Mouse (Mus musculus): ENCODE results near the gene Myh9. TPM values are rescaled to one million over a fixed set of nuclear protein-coding genes. Genes with fewer than 3 reads are reported as not detected.

The Myh9 gene
- total and polyA plus RNA-seq, 3 experiments = 30.4 to 111 (median 88.3) TPM

DNA sequence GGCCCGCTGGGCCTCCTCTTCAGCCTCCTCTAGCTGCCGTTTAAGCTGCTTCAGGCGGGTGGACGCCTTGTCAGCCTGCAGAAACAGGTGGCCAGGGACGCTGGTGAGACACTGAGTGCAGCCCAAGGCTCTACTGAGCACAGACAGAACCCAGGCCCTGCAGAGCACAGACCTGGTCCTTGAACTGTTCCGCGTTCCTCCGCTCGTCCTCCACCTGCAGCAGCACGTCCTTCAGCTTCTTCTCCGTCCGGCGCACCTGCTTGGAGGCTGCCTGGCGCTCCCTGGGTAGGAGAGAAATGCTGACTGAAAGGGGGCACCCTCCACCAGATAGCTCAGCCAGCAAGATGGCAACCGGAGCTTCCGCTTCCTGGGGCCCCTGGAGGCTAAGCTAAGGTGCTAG is 78.9 kb downstream of the Myh9 start:
- DNase-seq = no peak
- no peak for TF ChIP-seq POLR2A (IDR thresholded peaks at IDR 0.05; ENCODE audit: insufficient read depth, low read depth, low read length)
- TF ChIP-seq CTCF (IDR thresholded peaks at IDR 0.05) = no peak
- TF ChIP-seq EP300 (IDR thresholded peaks at IDR 0.05; ENCODE audit: insufficient read depth, low read depth, low read length) = no peak
- Histone ChIP-seq H3K4me1 (ENCODE audit: control insufficient read depth, insufficient read depth, low read length) (peaks cover 9% of the 10 kb centered on the region), H3K79me2 (replicated peaks; ENCODE audit: control insufficient read depth, insufficient read depth, low read length) (no peaks in the 10 kb centered on the region), H3K4me3 (no peak overlapping the region), H3K27ac (no peak overlapping the region), H3K9ac (ENCODE audit: low read depth, low read length) (no peak overlapping the region), H3K36me3 (ENCODE audit: control insufficient read depth, insufficient read depth, low read length) (peaks cover 3% of the 10 kb centered on the region), H3K27me3 (ENCODE audit: control insufficient read depth, insufficient read depth, low read length) (no peaks in the 10 kb centered on the region)
- 93% methylated on average over 16 of the region's 16 CpGs for WGBS
- intact Hi-C loops (cut with DNase I) = loop anchor here (5.0 kb wide), 1 partner anchor 154 kb away; no protein-coding TSS in a partner anchor

DNA sequence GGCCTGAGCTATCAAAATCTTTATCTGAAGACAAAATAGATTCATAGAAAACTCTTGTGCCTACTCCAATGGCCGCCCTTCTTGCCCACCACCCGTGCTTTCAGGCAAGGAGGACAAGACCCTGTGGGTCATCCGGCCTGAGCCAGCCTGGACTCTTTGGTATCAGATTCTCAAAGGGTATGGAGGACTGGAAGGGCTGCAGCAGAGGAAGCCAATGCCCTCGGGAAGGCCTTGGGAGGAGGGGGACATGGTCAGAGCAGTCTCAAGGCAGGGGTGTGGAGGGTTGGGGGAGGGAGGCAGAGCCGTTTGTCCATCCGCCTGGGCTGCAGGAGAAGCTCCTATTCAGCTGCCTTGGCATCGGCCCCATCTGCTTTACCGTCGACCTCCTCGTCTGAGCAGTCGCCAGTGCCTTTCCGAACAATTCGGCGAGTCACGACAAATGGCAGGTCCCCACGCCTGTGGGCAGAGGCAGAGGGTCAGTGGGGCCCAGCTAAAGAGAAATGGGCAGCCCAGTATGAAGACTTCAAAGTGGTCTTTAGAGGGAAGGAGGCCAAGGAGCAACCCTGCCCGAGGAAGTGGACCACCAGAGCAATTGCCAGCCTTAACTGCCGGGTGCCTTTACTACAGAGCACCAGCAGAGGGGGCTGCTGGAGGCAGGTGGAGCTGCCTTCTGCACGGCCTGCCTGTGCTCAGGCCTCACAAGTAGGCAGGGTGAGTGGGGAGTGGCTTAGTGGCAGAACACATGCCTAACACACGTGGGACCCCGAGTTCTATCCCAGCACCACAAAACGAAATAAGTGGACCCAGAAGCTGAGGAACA is 80.2 kb downstream of the Myh9 start:
- Histone ChIP-seq H3K4me1 (ENCODE audit: control insufficient read depth, insufficient read depth, low read length) (peaks cover 9% of the 10 kb centered on the region), H3K9ac (ENCODE audit: low read depth, low read length) (no peak overlapping the region), H3K27ac (no peak overlapping the region), H3K79me2 (replicated peaks; ENCODE audit: control insufficient read depth, insufficient read depth, low read length) (no peaks in the 10 kb centered on the region), H3K27me3 (ENCODE audit: control insufficient read depth, insufficient read depth, low read length) (no peaks in the 10 kb centered on the region), H3K36me3 (ENCODE audit: control insufficient read depth, insufficient read depth, low read length) (peaks cover 3% of the 10 kb centered on the region), H3K4me3 (no peak overlapping the region)
- 76% methylated on average over 22 of the region's 22 CpGs for WGBS
- DNase-seq = peak in 1 of 2 experiments; percentile 43
- intact Hi-C loops (cut with DNase I) = loop anchor here (5.0 kb wide), 1 partner anchor 156 kb away; no protein-coding TSS in a partner anchor
- TF ChIP-seq CTCF (IDR thresholded peaks at IDR 0.05) (peak; percentile 72), EP300 (IDR thresholded peaks at IDR 0.05; ENCODE audit: insufficient read depth, low read depth, low read length) (0 out of 2 replicates have a peak, but pooled peaks have one; percentile 16), POLR2A (IDR thresholded peaks at IDR 0.05; ENCODE audit: insufficient read depth, low read depth, low read length) (no peak)

DNA sequence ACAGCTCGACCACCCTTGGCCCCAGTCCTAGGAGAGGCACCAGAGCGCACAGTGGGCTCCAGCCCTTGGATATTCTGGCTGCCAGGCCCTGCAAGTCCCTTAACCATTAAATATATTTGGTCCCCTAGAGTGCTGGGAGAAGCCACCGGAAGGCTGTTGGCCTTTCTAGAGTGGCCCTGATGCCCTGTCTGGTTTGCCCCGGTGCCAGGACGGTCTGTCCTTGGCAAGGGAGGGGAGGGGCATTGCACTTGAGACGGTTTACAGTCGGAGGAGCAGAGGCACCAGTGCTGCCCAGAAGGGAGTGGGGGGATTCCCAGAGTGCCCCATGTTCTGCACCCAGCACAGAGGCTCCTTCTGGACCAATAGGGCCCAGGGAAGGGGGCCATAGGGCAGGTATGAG is 80.9 kb downstream of the Myh9 start:
- Histone ChIP-seq H3K27ac (no peak overlapping the region), H3K79me2 (replicated peaks; ENCODE audit: control insufficient read depth, insufficient read depth, low read length) (no peaks in the 10 kb centered on the region), H3K9ac (ENCODE audit: low read depth, low read length) (no peak overlapping the region), H3K4me1 (ENCODE audit: control insufficient read depth, insufficient read depth, low read length) (peaks cover 9% of the 10 kb centered on the region), H3K27me3 (ENCODE audit: control insufficient read depth, insufficient read depth, low read length) (no peaks in the 10 kb centered on the region), H3K4me3 (no peak overlapping the region), H3K36me3 (ENCODE audit: control insufficient read depth, insufficient read depth, low read length) (peaks cover 3% of the 10 kb centered on the region)
- DNase-seq = no peak
- intact Hi-C loops (cut with DNase I) = loop anchor here (5.0 kb wide), 1 partner anchor 156 kb away; no protein-coding TSS in a partner anchor
- WGBS = 87% methylated on average over 7 of the region's 7 CpGs
- TF ChIP-seq POLR2A (IDR thresholded peaks at IDR 0.05; ENCODE audit: insufficient read depth, low read depth, low read length) = no peak
- no peak for TF ChIP-seq CTCF (IDR thresholded peaks at IDR 0.05)
- no peak for TF ChIP-seq EP300 (IDR thresholded peaks at IDR 0.05; ENCODE audit: insufficient read depth, low read depth, low read length)

DNA sequence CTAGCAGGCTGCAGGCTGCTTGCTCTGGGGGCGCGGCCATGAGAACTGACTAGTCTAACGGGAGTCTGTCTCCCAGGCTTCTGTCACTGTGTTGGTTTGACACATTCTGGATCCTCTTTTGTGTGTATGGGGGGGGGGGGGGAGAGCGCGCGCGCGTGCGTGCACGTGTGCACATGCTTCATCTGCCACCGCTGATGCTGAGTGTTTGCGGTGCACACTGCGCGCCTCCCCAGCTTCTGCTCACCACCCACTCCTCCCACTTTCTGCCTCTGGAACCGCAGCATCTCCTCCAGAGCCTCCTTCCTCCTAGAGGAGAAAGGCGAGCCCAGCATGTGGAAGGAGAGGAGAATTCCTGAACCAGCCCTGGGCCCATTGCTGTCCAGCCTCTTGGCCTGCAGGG is 81.9 kb downstream of the Myh9 start:
- H3K36me3 ChIP-seq (ENCODE audit: control insufficient read depth, insufficient read depth, low read length) = no peaks in the 10 kb centered on the region
- H3K79me2 ChIP-seq (replicated peaks; ENCODE audit: control insufficient read depth, insufficient read depth, low read length) = no peaks in the 10 kb centered on the region
- H3K27me3 ChIP-seq (ENCODE audit: control insufficient read depth, insufficient read depth, low read length) = no peaks in the 10 kb centered on the region
- H3K27ac ChIP-seq = no peak overlapping the region
- no peak for DNase-seq
- H3K9ac ChIP-seq (ENCODE audit: low read depth, low read length) = no peak overlapping the region
- peaks cover 5% of the 10 kb centered on the region for H3K4me1 ChIP-seq (ENCODE audit: control insufficient read depth, insufficient read depth, low read length)
- TF ChIP-seq CTCF (IDR thresholded peaks at IDR 0.05) (no peak), POLR2A (IDR thresholded peaks at IDR 0.05; ENCODE audit: insufficient read depth, low read depth, low read length) (no peak), EP300 (IDR thresholded peaks at IDR 0.05; ENCODE audit: insufficient read depth, low read depth, low read length) (no peak)
- no peak overlapping the region for H3K4me3 ChIP-seq
- intact Hi-C loops (cut with DNase I) = loop anchor here (5.0 kb wide), 1 partner anchor 157 kb away; no protein-coding TSS in a partner anchor
- WGBS = 94% methylated on average over 16 of the region's 16 CpGs

DNA sequence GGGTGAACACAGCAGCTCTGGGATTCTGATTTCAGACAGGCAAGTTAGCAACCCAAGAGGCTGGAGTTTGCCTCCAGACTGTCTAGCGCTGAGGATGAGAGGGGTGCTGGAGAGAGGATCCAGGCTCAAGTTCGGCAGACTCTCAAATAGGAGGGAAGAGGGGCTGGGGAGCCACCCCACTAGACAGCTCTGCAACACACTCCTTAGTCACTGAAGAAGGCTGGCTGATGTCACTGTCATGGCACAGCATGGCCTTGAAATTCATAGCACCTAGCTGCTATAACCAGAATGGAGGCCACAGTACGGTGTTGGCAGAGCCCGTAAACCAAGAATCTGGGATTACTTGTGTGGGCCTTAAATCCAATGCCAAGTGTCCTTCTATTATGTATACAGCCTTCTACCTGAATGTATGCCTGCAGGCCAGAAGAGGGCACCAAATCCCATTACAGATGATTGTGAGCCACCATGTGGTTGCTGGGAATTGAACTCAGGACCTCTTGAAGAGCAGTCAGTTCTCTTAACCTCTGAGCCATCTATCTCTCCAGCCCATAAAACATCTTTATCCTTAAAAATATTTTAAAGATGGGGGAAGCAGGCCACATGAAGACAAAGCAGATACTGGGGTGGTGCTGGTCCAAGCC is 84.3 kb downstream of the Myh9 start:
- no peak for DNase-seq
- H3K9ac ChIP-seq (ENCODE audit: low read depth, low read length) = no peak overlapping the region
- H3K79me2 ChIP-seq (replicated peaks; ENCODE audit: control insufficient read depth, insufficient read depth, low read length) = no peaks in the 10 kb centered on the region
- H3K27ac ChIP-seq = no peak overlapping the region
- H3K27me3 ChIP-seq (ENCODE audit: control insufficient read depth, insufficient read depth, low read length) = no peaks in the 10 kb centered on the region
- 80% methylated on average over 4 of the region's 4 CpGs for WGBS
- no peaks in the 10 kb centered on the region for H3K36me3 ChIP-seq (ENCODE audit: control insufficient read depth, insufficient read depth, low read length)
- no peaks in the 10 kb centered on the region; the same call in 1 of the 2 replicates for H3K4me1 ChIP-seq (ENCODE audit: control insufficient read depth, insufficient read depth, low read length)
- TF ChIP-seq POLR2A (IDR thresholded peaks at IDR 0.05; ENCODE audit: insufficient read depth, low read depth, low read length) (no peak), CTCF (IDR thresholded peaks at IDR 0.05) (peak; percentile 42)
- no peak overlapping the region for H3K4me3 ChIP-seq
- intact Hi-C loops (cut with DNase I) = no loop called here

DNA sequence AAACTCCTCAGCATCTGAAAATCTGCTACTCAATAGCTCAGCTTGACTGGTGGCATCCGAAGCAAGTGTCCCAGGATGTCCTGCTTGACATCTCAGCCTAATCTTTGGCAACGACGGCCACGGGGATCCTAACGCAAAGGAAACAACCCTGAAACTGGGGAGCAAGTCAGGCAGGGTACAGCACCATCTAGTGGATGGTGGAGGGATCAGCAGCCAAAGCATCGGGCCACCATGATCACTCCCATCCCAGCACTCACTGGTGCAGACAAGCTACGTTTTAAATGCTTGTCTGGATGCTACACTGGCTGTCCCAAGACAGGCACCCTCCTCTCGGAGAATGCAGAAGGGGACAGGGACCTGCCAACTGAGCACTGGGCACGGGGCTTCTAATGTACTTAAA is 85.1 kb downstream of the Myh9 start, which contains the start of gene Apol8:
Apol8 (minus strand) TSS at position 156 of the 400 bp plus-strand sequence.
- Histone ChIP-seq H3K36me3 (ENCODE audit: control insufficient read depth, insufficient read depth, low read length) (no peaks in the 10 kb centered on the region), H3K4me3 (no peak within 1 kb of the TSS), H3K9ac (ENCODE audit: low read depth, low read length) (no peak within 1 kb of the TSS), H3K79me2 (replicated peaks; ENCODE audit: control insufficient read depth, insufficient read depth, low read length) (no peaks in the 10 kb centered on the region), H3K27me3 (ENCODE audit: control insufficient read depth, insufficient read depth, low read length) (no peaks in the 10 kb centered on the region), H3K27ac (no peak within 1 kb of the TSS), H3K4me1 (ENCODE audit: control insufficient read depth, insufficient read depth, low read length) (no peaks in the 10 kb centered on the region; the same call in 1 of the 2 replicates)
- DNase-seq = peak; percentile 39 to 63
- WGBS = 6% methylated on average over 9 of the region's 9 CpGs
- intact Hi-C loops (cut with DNase I) = no loop called here
- TF ChIP-seq POLR2A (IDR thresholded peaks at IDR 0.05; ENCODE audit: insufficient read depth, low read depth, low read length) (no peak), EP300 (IDR thresholded peaks at IDR 0.05; ENCODE audit: insufficient read depth, low read depth, low read length) (peak; percentile 58), CTCF (IDR thresholded peaks at IDR 0.05) (peak; percentile 91)
